Mouse (Mus musculus) ES-Bruce4 (cell line): ENCODE measurements at regions not wholly inside any gene's neighbourhood (a gene's known extent, or its start where the extent isn't known, plus 50 kb on each side); places are given as distances from the start of the nearest gene placed in this dataset.

ENCODE experiments used
- CTCF ChIP-seq: IDR thresholded peaks from one replicate; pipeline ENCODE4 v1.8.1; 2011; ENCODE audit warnings: low read depth, low read length
- POLR2A ChIP-seq: IDR thresholded peaks from one replicate; pipeline ENCODE4 v1.8.1; 2011; ENCODE audit warnings: low read length; ENCODE audit not compliant: insufficient read depth

DNA sequence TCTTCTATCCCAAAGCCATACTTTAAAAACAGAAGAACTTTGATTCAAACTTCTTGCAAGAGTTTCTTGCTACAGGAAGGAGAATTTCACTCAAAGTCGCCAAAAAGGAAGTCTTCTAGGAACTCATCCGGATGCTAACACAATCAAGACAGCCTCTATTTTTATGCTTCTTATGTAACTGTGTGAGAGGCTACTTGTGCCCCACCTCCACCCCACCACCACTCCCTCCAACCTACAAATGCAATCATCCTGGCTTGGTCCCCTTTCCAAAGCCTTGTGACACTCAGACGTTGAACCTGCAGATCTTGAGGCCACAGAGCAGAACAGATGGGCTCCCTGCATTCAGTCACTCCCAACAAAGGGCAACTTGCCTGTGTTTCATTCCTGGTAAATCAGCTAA is 77.1 kb upstream of the Gm47985 start:
- TF ChIP-seq POLR2A: no peak
- TF ChIP-seq CTCF: no peak
